Mouse (Mus musculus) midbrain, embryonic 12.5 days (tissue): ENCODE data around the gene Foxa2. TPM values are rescaled to one million over a fixed set of nuclear protein-coding genes. Genes with fewer than 3 reads are reported as not detected.

Experiments
- ATAC-seq: fragments of 200-750 bp; cut with Nextera tagmentation; 2 replicates; pipeline ENCODE4 v1.8.0; 2017; ENCODE audit warnings: low read depth, moderate TSS enrichment, moderate library complexity; ENCODE audit not compliant: low FRiP score
- H3K27ac ChIP-seq: fragments of 300-500 bp; sonication (generic); replicated peaks from 2 replicates; pipeline ENCODE4 v1.5.1; 2016; ENCODE audit warnings: mild to moderate bottlenecking
- H3K27me3 ChIP-seq: fragments of 300-500 bp; sonication (generic); 2 replicates; pipeline ENCODE4 v1.6.1; 2016; ENCODE audit warnings: mild to moderate bottlenecking
- H3K36me3 ChIP-seq: fragments of 300-500 bp; sonication (generic); 2 replicates; pipeline ENCODE4 v1.6.1; 2016
- H3K4me1 ChIP-seq: fragments of 300-500 bp; sonication (generic); 2 replicates; pipeline ENCODE4 v1.6.1; 2016
- H3K4me2 ChIP-seq: fragments of 300-500 bp; sonication (generic); replicated peaks from 2 replicates; pipeline ENCODE4 v1.6.1; 2016; ENCODE audit warnings: mild to moderate bottlenecking, moderate library complexity
- H3K4me3 ChIP-seq: fragments of 300-500 bp; sonication (generic); 2 replicates; pipeline ENCODE4 v1.5.1; 2016; ENCODE audit warnings: mild to moderate bottlenecking
- H3K9ac ChIP-seq: fragments of 300-500 bp; sonication (generic); replicated peaks from 2 replicates; pipeline ENCODE4 v1.6.1; 2016; ENCODE audit warnings: mild to moderate bottlenecking, moderate library complexity
- H3K9me3 ChIP-seq: fragments of 300-500 bp; sonication (generic); 2 replicates; pipeline ENCODE4 v1.6.1; 2016; ENCODE audit warnings: mild to moderate bottlenecking
- WGBS: fragments of 180-500 bp; shearing (Covaris S2); methylation state at CpG from one replicate; pipeline ENCODE4 v1.1.7; 2016; 5-methylcytosine and 5-hydroxymethylcytosine counted together
- polyA plus RNA-seq: library from polyadenylated mRNA; unstranded; fragments of >200 nt; fragmentation: Nextera tagmentation; extraction: Ambion mirVana; gene quantifications from 2 replicates; pipeline ENCODE4 v1.2.1, GENCODE M21; 2016

Foxa2 gene
- polyA plus RNA-seq, 1 experiment from 2014 or later, result 14.0 TPM

DNA sequence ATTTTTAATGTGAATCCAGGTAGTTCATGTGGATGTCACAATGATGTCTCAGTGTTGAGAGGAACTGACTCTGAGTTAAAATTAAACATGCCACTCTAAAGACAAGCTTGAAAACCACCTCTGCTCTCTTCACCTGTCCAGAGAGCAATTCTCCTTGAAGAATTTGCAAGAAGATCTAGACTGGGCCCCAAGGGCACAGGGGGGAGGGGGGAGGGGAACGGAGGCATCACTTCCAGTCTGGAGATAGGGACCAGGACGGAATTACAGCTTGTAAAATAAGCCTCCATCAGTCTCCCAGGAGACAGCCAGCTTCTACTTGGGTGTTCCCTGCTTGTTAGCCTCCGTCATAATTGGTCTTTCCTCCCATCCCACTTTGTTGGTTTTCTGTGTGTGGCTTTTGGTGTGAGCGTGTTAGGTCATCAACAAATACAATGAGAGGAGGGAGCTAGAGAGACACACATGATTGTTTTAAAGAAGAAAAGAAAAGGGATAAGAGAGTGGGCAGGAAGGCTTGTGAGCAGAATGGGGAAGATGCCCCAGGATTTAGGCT, 10.1 kb downstream of the Foxa2 start:
- Histone ChIP-seq H3K27me3 (peaks cover 93% of the 10 kb centered on the region), H3K27ac (no peak overlapping the region), H3K9ac (no peak overlapping the region), H3K36me3 (no peaks in the 10 kb centered on the region), H3K9me3 (no peaks in the 10 kb centered on the region), H3K4me3 (no peak overlapping the region), H3K4me2 (0 out of 2 replicates have a peak overlapping the region, but pooled peaks have one; percentile 2), H3K4me1 (0 out of 2 replicates have a peak, but pooled peaks cover 4% of the 10 kb centered on the region)
- WGBS, result 0% methylated on average over 4 of the region's 4 CpGs
- ATAC-seq, result no peak

GRCm38 (mm10) chr2:148030991-148031675, 15.6 kb downstream of the Foxa2 start:
- Histone ChIP-seq H3K9ac (no peak overlapping the region), H3K4me1 (no peaks in the 10 kb centered on the region), H3K27ac (no peak overlapping the region), H3K27me3 (peaks cover 90% of the 10 kb centered on the region), H3K9me3 (no peaks in the 10 kb centered on the region), H3K36me3 (no peaks in the 10 kb centered on the region), H3K4me2 (peak overlapping the region; percentile 14; the same call in 1 of the 2 replicates), H3K4me3 (no peak overlapping the region)
- ATAC-seq, result no peak
- 4% methylated on average over 6 of the region's 6 CpGs for WGBS

DNA sequence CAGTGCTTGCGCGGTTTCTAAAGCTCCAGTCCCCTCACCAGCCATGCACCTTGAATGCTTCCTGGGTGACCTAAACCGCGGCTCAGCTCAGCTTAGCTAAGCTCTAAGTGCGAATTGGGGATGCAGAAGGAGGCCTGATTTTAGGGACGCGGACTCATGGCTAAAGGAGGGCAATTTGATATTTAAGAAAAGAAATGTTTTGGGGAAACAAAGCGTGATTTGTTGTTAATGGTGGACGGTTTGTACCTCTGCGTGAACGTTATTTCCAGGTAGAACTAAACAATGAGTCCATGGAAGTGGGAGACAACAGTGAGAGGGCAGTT, 16.2 kb downstream of the Foxa2 start:
- H3K27ac ChIP-seq, result peak overlapping the region; percentile 43
- no peaks in the 10 kb centered on the region for H3K36me3 ChIP-seq
- H3K4me3 ChIP-seq, result 0 out of 2 replicates have a peak overlapping the region, but pooled peaks have one; percentile 9
- 1% methylated on average over 11 of the region's 11 CpGs for WGBS
- no peak overlapping the region for H3K9ac ChIP-seq
- no peaks in the 10 kb centered on the region for H3K9me3 ChIP-seq
- no peak for ATAC-seq
- peak overlapping the region; percentile 18 for H3K4me2 ChIP-seq
- H3K27me3 ChIP-seq, result peaks cover 89% of the 10 kb centered on the region
- no peaks in the 10 kb centered on the region for H3K4me1 ChIP-seq

DNA sequence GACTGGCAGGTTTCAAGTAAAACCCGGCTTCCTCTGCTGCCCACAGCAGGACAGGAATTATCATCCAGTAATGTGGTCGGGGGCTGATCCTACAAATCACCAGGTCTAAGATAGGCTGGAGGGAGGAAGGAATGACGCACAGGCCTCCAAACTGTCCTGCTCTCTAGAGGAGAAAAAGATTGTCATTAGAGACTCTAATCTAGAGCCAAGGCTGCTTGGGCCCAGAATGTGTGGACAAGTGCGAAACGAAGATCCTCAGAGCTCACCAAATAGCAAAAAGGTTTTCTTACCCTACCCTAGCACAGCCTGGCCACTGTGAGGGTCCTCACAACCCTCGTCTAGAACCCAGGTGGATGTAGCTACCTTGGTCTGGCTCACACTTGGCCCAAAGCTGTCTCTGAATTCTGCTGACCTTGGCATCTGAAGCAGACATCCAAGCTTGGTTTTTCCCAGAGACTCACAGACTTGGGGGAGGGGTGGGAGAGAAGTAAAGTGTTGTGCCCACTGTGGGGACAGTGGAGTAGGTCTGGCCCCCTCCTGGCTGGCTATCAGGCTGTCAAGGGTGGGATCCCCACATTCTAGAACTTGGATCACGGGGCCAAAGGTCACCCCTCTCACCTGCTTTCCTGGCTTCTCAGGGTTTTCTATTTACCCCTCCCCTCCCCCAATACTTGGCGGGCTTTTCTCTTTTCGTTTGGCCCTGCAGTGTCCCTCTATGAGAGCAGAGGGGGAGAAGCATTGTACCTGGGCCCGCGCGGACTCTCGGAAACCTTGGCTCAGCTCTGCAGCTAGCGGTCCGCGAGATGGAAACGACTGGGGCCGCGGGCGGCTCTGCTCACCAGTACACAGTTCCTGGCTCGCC, 16.8 kb downstream of the Foxa2 start:
- Histone ChIP-seq H3K27ac (peak overlapping the region; percentile 43), H3K4me1 (no peaks in the 10 kb centered on the region), H3K4me2 (peak overlapping the region; percentile 18), H3K9me3 (no peaks in the 10 kb centered on the region), H3K4me3 (0 out of 2 replicates have a peak overlapping the region, but pooled peaks have one; percentile 9), H3K27me3 (peaks cover 89% of the 10 kb centered on the region), H3K36me3 (no peaks in the 10 kb centered on the region), H3K9ac (no peak overlapping the region)
- peak; percentile 55 for ATAC-seq
- 2% methylated on average over 21 of the region's 21 CpGs for WGBS

GRCm38 (mm10) chr2:148029050-148029608, 17.6 kb downstream of the Foxa2 start:
- ATAC-seq, result peak; percentile 59; the same call in 1 of the 2 replicates
- no peak overlapping the region for H3K4me2 ChIP-seq

DNA sequence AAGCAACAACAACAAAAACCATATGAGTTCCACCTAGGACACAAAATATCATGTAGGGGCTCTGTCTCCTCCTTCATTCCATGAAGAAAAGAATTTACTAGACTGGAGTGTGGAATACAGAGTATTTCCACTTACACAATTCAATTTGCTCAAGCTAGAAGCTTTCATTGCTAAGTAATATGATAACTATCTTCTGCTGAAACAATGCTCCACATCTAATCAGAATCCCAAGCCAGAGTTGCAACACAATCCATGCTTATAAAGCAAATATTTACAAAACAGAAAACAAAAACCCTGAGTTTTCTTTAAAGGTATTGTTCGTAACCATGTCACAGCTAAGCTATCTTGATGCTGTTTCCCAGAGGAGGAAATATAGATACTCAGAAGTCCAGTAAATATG, 20.4 kb downstream of the Foxa2 start:
- Histone ChIP-seq H3K27ac (no peak overlapping the region), H3K4me3 (no peak overlapping the region), H3K4me1 (peaks cover 10% of the 10 kb centered on the region; the same call in 1 of the 2 replicates), H3K27me3 (peaks cover 93% of the 10 kb centered on the region), H3K4me2 (no peak overlapping the region), H3K9me3 (no peaks in the 10 kb centered on the region), H3K36me3 (no peaks in the 10 kb centered on the region), H3K9ac (no peak overlapping the region)
- ATAC-seq, result no peak
- WGBS, result 71% methylated on average over 1 of the region's 1 CpGs

More at GRCm38 (mm10) chr2:148029050-148029608, 17.6 kb downstream of the Foxa2 start:
- Histone ChIP-seq H3K4me1 (no peaks in the 10 kb centered on the region), H3K27me3 (peaks cover 89% of the 10 kb centered on the region), H3K9me3 (no peaks in the 10 kb centered on the region), H3K4me3 (no peak overlapping the region), H3K36me3 (no peaks in the 10 kb centered on the region), H3K9ac (no peak overlapping the region), H3K27ac (0 out of 2 replicates have a peak overlapping the region, but pooled peaks have one; percentile 43)
- WGBS, result 11% methylated on average over 9 of the region's 9 CpGs

GRCm38 (mm10) chr2:148025481-148025880, 21.3 kb downstream of the Foxa2 start:
- no peak overlapping the region for H3K27ac ChIP-seq

DNA sequence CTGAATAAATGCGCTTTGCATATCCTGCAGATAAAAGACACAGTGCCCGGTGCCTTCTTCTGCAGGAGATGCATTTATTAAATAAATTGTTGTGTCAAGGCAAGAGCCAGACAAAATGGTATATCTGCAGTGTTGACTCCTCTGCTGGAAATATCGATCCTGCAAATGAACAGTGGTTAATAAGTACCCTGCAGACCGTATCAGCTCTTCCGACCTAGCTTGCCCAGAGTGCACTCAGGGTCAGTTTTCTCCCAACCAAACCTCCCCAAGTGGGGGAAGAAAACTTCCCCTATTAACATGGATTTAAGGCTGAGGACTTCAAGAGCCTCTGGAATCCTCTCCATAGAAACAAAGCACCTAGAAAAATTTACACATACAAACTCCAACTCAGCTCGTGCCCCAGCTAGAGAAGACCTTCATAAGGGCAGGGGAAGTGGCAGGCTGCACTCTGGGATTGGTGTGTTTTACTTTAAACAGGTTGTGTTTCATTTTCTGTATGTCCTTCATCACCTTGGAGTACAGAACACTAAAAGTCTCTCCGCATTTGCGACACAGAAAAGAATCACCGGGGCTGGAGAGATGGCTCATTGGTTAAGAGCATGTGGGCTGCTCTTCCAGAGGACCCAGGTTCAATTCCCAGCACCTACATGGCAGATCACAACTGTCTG, 22.4 kb downstream of the Foxa2 start:
- no peak overlapping the region for H3K9ac ChIP-seq
- no peaks in the 10 kb centered on the region for H3K36me3 ChIP-seq
- H3K27me3 ChIP-seq, result peaks cover 93% of the 10 kb centered on the region
- no peaks in the 10 kb centered on the region for H3K9me3 ChIP-seq
- H3K4me3 ChIP-seq, result no peak overlapping the region
- ATAC-seq, result no peak
- peaks cover 17% of the 10 kb centered on the region; the same call in 1 of the 2 replicates for H3K4me1 ChIP-seq
- 54% methylated on average over 9 of the region's 9 CpGs for WGBS
- H3K4me2 ChIP-seq, result no peak overlapping the region
- H3K27ac ChIP-seq, result peak overlapping the region; percentile 73

More at GRCm38 (mm10) chr2:148025481-148025880, 21.3 kb downstream of the Foxa2 start:
- Histone ChIP-seq H3K36me3 (no peaks in the 10 kb centered on the region), H3K4me2 (no peak overlapping the region), H3K4me1 (peaks cover 14% of the 10 kb centered on the region; the same call in 1 of the 2 replicates), H3K9me3 (no peaks in the 10 kb centered on the region), H3K9ac (no peak overlapping the region), H3K27me3 (peaks cover 94% of the 10 kb centered on the region), H3K4me3 (no peak overlapping the region)
- no peak for ATAC-seq
- WGBS, result 41% methylated on average over 2 of the region's 2 CpGs

GRCm38 (mm10) chr2:148023340-148023806, 23.4 kb downstream of the Foxa2 start:
- ATAC-seq, result peak; percentile 55
- Histone ChIP-seq H3K36me3 (no peaks in the 10 kb centered on the region), H3K4me2 (peak overlapping the region; percentile 14), H3K9ac (no peak overlapping the region), H3K4me3 (no peak overlapping the region), H3K27me3 (peaks cover 93% of the 10 kb centered on the region), H3K4me1 (peaks cover 17% of the 10 kb centered on the region; the same call in 1 of the 2 replicates), H3K27ac (peak overlapping the region; percentile 73), H3K9me3 (no peaks in the 10 kb centered on the region)
- WGBS, result under 1% methylated on average over 12 of the region's 12 CpGs

- Histone ChIP-seq H3K36me3 (no peaks in the 10 kb centered on the region), H3K4me1 (peaks cover 17% of the 10 kb centered on the region; the same call in 1 of the 2 replicates), H3K9me3 (no peaks in the 10 kb centered on the region), H3K9ac (no peak overlapping the region), H3K4me3 (no peak overlapping the region), H3K27ac (peak overlapping the region; percentile 73), H3K4me2 (peak overlapping the region; percentile 13), H3K27me3 (peaks cover 90% of the 10 kb centered on the region)
- no peak for ATAC-seq
- WGBS, result 7% methylated on average over 5 of the region's 5 CpGs
These were observed 24.7 kb downstream of the Foxa2 start for GRCm38 (mm10) chr2:148021919-148022570.
